Mouse (Mus musculus): ENCODE measurements around the gene Tpmt.
A peak's percentile ranks its signal among the peaks of the same experiment; 100 is the strongest.

The Tpmt gene

GRCm38 (mm10) chr13:47044617-47044947 lies at the start of gene Tpmt:
TSS of gene Tpmt (minus strand) at chr13:47044737.
- peak in 1 of 2 experiments; percentile 5 for DNase-seq (ENCODE audit: low spot score in 2 of 2)

DNA sequence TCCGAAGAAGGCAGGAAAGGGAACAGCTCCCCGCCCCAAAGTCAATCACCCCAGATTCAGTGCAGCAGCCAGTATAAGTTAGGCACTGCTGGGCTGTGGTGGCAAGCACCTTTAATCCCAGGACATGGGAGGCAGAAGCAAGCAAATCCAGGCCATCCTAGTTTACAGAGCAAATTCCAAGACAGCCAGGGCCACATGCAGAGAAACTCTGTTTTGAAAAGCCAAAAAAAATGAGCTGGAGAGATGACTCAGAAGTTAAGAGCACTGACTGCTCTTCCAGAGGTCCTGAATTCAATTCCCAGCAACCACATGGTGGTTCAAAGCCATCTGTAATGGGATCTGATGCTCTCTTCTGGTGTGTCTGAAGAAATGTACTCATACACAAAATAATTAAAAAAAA lies 49.3 kb upstream of the Tpmt start:
- no peak for DNase-seq (ENCODE audit: low spot score in 2 of 2)

GRCm38 (mm10) chr13:47089271-47089670 lies 44.7 kb upstream of the Tpmt start:
- DNase-seq (ENCODE audit: low spot score in 2 of 2), result no peak

- DNase-seq (ENCODE audit: low spot score in 2 of 2), result no peak
Observed at GRCm38 (mm10) chr13:47088433-47088832, 43.9 kb upstream of the Tpmt start.

GRCm38 (mm10) chr13:47080905-47081505 lies 36.5 kb upstream of the Tpmt start:
- peak in 1 of 2 experiments; percentile 16 for DNase-seq (ENCODE audit: low spot score in 2 of 2)

DNA sequence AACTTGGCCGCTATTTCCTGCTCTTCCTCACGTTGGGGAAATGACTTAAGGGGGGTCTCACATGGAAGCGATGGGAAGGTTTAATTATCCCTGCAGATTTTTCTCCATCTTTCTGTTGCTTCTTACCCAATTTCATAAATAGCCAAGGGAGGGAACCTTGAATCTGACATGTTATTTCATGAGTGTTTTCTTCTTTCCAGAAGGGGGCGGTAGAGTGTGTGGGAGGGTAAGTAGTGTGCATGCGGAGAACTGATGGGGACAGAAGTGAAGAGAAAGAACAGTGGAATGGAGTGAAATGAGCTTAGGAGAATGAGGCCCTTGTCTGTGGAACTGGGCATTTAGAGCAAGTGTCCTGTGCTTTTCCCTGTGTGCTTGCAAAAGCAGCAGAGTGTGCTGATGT lies 34.3 kb upstream of the Tpmt start:
- no peak for DNase-seq (ENCODE audit: low spot score in 2 of 2)

GRCm38 (mm10) chr13:47077367-47077766 lies 32.8 kb upstream of the Tpmt start:
- no peak for DNase-seq (ENCODE audit: low spot score in 2 of 2)

- DNase-seq (ENCODE audit: low spot score in 2 of 2), result no peak
Observed at GRCm38 (mm10) chr13:47076156-47076555, 31.6 kb upstream of the Tpmt start.

DNA sequence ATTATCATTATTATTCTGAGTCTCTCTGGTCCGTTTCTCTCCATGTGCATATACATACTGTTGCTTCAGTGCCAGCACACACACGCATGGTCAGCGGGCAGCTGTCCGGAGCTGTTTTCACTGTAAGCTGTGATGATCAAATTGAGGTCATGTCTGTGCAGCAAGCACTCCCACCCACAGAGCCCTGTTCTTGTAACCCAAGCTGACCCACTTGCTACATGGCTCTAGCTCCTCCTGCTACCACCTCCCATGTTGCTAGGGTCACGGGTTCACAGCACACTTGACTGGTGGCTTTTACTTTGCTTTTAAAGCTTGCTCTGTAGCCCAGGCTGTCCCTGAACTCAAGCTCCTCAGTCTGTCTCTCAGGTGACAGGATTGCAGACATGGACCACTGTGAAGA lies 27.9 kb upstream of the Tpmt start:
- no peak for DNase-seq (ENCODE audit: low spot score in 2 of 2)

GRCm38 (mm10) chr13:47071871-47072270 lies 27.3 kb upstream of the Tpmt start:
- DNase-seq (ENCODE audit: low spot score in 2 of 2), result no peak

GRCm38 (mm10) chr13:47070329-47071080 lies 26.0 kb upstream of the Tpmt start:
- DNase-seq (ENCODE audit: low spot score in 2 of 2), result no peak

GRCm38 (mm10) chr13:47067001-47067400 lies 22.5 kb upstream of the Tpmt start:
- DNase-seq (ENCODE audit: low spot score in 2 of 2), result no peak

- no peak for DNase-seq (ENCODE audit: low spot score in 2 of 2)
Observed at GRCm38 (mm10) chr13:47066516-47066915, 22.0 kb upstream of the Tpmt start.

DNA sequence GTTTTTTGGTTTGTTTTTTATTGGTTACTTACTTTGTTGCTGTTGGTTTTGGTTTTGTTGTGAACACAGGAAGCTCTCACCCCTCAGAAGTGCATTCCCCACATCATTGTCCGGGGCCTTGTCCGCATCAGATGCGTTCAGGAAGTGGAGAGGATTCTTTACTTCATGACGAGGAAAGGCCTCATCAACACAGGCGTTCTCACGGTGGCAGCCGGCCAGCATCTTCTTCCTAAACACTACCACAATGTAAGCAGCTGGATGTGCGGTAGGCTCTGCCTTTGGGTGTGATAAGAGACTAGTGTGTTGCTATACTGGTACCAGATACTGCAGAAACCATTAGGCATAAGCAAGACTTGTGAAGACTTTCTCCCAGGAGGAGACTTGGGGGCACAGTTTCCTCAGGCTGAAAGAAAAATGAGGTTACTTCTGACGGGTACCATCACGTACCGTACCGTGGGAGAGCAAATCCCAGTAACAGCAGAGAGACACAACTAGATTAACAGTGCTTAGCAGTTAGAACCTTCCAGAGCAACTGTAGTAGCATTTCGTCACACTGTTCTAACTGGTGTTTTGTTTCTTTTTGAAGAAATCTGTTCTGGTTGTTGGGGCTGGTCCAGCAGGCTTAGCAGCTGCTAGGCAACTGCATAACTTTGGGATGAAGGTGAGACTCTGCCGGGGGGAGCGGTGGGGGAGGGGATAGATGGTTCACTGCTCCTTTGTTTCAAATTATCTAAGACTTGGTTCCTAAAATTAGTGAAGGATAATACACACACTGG lies 19.6 kb upstream of the Tpmt start:
- no peak for DNase-seq (ENCODE audit: low spot score in 2 of 2)

DNA sequence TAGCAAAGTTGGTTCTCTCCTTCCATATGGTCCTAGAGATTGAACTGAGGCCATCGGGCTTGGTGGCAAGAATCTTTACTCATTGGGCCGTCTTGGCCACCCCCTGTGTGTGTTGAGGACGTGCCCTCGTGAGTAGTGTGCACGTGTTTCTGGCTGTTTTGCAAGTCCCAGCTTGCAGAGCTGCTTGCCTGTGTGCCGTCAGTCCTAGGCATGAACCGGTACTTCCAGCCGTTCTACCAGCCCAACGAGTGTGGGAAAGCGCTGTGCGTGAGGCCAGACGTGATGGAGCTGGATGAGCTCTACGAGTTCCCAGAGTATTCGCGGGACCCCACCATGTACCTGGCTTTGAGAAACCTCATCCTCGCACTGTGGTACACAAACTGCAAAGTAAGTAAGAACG lies 18.2 kb upstream of the Tpmt start:
- DNase-seq (ENCODE audit: low spot score in 2 of 2), result no peak

DNA sequence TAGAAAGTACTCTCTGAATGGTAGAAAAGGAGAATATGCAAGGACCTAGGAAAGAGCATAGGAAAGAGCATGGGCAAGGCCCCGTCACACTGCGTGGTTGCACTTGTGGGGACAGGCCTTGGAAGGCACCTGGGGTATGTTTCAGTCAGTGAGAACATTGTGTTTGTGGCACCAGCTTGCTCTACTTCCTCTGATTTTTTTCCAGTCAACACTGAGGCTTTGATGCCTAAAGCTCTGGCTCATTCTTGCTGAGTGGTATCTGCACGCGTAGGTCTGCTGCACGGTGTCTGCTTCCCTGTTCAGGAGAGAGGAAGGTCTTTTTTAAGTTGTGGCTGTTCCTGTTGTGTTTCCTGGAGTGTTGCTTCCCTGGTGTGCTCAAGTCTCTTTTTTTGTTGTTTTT lies 12.2 kb upstream of the Tpmt start:
- no peak for DNase-seq (ENCODE audit: low spot score in 2 of 2)

- no peak for DNase-seq (ENCODE audit: low spot score in 2 of 2)
Observed at GRCm38 (mm10) chr13:47056126-47056525, 11.6 kb upstream of the Tpmt start.

DNA sequence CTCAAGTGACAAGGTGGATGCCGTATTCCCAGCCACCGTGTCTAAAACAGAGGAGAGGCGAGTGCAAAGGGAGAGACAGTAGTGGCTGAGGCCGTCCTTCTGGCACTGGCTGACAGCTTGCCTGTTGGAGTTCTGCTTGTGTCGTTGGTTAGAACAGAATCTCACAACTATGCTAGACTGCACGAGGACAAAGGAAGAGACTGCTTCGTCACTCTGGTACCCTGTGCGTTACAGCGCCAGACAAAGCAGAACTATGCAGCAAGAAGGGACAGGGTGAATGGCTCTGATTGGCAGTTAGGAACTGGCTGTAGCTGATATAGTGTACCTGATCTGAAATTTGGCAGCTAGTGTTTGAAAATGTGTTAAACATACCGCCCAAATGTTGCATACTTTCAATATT lies 9.4 kb upstream of the Tpmt start:
- no peak for DNase-seq (ENCODE audit: low spot score in 2 of 2)

DNA sequence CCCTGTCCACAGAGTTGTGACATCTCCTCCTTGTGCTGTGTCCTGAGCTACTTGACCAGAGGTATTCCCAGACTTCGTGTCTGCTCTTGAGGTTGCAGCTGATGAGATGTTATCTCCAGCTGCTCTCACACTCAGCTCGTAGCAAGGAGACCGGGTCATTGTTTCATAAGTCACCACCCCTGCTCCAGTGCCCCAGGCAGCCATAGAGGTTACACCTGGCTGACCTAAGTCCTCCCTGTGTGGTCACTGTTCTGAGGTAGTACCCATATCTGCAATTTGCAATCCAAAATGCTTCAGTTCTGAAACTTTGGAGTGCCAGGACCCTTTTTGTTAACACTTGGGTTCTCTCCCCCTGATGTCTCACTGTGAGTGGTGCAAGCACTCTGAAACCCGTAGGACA lies 5.5 kb upstream of the Tpmt start:
- no peak for DNase-seq (ENCODE audit: low spot score in 2 of 2)

- no peak for DNase-seq (ENCODE audit: low spot score in 2 of 2)
Observed at GRCm38 (mm10) chr13:47047996-47048395, 3.5 kb upstream of the Tpmt start.

DNA sequence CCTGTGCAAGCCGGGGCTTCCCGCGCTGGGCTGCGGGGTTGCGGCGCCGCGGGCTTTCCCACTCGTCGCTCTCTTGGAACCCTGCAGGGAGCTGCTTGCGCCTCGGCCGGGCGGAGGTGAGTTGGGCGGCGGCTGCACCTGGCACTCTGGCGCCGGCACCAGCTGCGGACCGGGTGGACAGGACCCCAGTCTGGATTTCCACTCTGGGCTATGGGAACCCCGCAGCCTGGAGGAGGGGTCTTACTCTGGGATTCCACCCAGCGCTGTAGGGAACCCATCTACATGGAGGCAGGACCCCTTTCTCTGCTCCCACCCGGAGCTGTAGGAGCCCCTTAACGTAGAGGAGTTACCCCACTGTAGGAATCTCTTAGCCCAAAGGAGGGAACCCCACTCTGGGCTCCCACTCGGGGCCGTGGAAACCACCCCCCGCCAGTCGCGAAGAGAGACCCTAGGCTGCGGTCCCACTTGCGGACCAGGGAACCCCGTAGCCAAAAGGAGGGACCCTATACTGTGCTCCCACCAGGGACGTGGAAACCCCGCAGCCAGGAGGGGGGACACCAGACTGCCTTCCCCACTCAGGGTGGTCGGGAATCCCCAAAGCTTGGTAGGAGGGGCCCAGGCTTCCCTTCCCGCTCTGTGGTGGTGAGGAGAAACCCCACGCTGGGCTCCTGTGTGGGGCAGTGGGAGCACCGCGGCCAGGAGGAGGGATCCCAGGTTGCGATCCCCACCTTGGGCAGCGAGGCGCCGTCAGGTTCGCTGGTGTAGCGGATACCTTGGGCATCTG lies 512 bp downstream of the Tpmt start:
- peak; percentile 9 to 14 for DNase-seq (ENCODE audit: low spot score in 2 of 2)

DNA sequence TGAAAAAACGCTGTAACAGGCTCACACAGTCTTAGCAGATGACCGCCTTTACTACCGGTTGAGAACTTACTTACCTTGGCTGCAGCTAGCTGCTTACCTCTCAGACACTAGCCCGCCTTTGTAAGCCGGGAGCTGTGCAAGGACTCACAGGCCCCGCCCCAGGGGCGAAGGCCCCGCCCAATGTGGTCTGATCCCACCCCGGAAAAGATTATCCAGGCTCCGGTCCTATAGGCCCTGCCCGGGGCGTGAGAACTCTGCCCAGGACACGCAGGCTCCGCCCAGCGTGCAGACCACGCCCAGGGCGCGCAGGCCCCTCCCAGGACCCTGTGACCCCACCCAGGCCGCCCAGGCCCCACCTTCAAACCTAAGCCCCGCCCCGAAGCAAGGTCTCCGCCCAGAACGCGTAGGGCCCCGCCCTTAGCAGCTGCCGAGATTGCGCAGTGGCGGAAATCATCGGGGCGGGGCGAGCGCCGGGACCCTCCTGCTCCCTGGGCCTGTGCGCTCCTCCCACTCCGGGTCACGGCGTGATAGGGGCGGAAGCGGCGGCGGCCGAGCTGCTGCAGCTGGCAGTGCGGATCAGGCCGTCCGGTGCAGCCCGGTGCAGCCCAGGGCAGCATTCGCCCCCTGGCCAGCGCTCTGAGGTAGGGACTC lies 1.4 kb downstream of the Tpmt start, which contains the start of gene Kdm1b:
Kdm1b (plus strand) TSS at position 470 of the 651 bp plus-strand sequence.
- peak; percentile 99 for DNase-seq (ENCODE audit: low spot score in 2 of 2)
